9 mouse cellular contexts compared by ENCODE assay signal in genomic region chr4:154159961-154160537, GRCm38 (mm10). TPM values are rescaled to one million over a fixed set of nuclear protein-coding genes. Genes with fewer than 3 reads are reported as not detected.
DNase-seq lines count a peak whose midpoint lies in the region; ATAC-seq and TF ChIP-seq lines count a peak whose summit lies in the region.
"Had no signal": no experiment of that assay in that cellular context is flagged by ENCODE, and none has a peak within 500 bp of the region (broad histone marks: within the 10 kb centered on the region; RNA-seq: fewer than 3 reads in every experiment).

No protein-coding gene starts in this region.

- H3K9me3 ChIP-seq in heart, embryonic 14.5 days (ENCODE audit: control insufficient read depth, low read length), result no peaks in the 10 kb centered on the region
- H3K9me3 ChIP-seq in limb, embryonic 13.5 days, result no peaks in the 10 kb centered on the region

- DNase-seq in adrenal gland, postnatal 36 days, result peak; percentile 60 to 61
- DNase-seq in adrenal gland, adult 18-20 months (ENCODE audit: low spot score in 2 of 2), result no peak
- DNase-seq in urinary bladder, postnatal 14 days (ENCODE audit: low spot score), result peak; percentile 45
- no peak for DNase-seq in urinary bladder, postnatal 10 days (ENCODE audit: low spot score)

- no peak for TF ChIP-seq POLR2A in myocyte (IDR thresholded peaks at IDR 0.05; ENCODE audit: insufficient read length, low read depth)

- WGBS in heart, embryonic 14.5 days, result 2% methylated on average over 47 of the region's 47 CpGs
- WGBS in limb, embryonic 13.5 days, result 3% methylated on average over 47 of the region's 47 CpGs

- H3K4me3 ChIP-seq in heart, embryonic 14.5 days (ENCODE audit: control insufficient read depth in 1 of 2, insufficient read depth in 1 of 2, low read depth in 1 of 2, low read length in 2 of 2), result peak overlapping the region; percentile 59 to 86
- H3K4me3 ChIP-seq in limb, embryonic 13.5 days, result peak overlapping the region; percentile 89
- H3K4me3 ChIP-seq in myocyte, result peak overlapping the region; percentile 76

- no peaks in the 10 kb centered on the region for H3K27me3 ChIP-seq in heart, embryonic 14.5 days (ENCODE audit: control insufficient read depth, insufficient read depth, low read length)
- H3K27me3 ChIP-seq in limb, embryonic 13.5 days, result no peaks in the 10 kb centered on the region
- H3K27me3 ChIP-seq in myocyte (ENCODE audit: control insufficient read depth, insufficient read depth, insufficient read length), result no peaks in the 10 kb centered on the region

- H3K9ac ChIP-seq in heart, embryonic 14.5 days (ENCODE audit: low read length), result peak overlapping the region; percentile 86
- peak overlapping the region; percentile 83 for H3K9ac ChIP-seq in limb, embryonic 13.5 days

- no peaks in the 10 kb centered on the region for H3K79me2 ChIP-seq in myocyte (ENCODE audit: control insufficient read depth, insufficient read depth)

- H3K4me1 ChIP-seq in heart, embryonic 14.5 days (ENCODE audit: control insufficient read depth in 2 of 2, insufficient read depth in 2 of 2, low read length in 2 of 2), result peaks cover 3 to 15% of the 10 kb centered on the region in 2 experiments; a peak in 3 of 4 replicates
- H3K4me1 ChIP-seq in limb, embryonic 13.5 days, result peaks cover 22% of the 10 kb centered on the region

- H3ac ChIP-seq in myocyte (ENCODE audit: control insufficient read depth, insufficient read length), result peak overlapping the region; percentile 81

- H3K27ac ChIP-seq in heart, embryonic 14.5 days (replicated peaks in 1 of 2; ENCODE audit: control insufficient read depth in 1 of 2, insufficient read depth in 1 of 2, low read depth in 2 of 2, low read length in 2 of 2), result peak overlapping the region; percentile 4 to 74; a peak in 2 of 4 replicates
- peak overlapping the region; percentile 48; the same call in 1 of the 2 replicates for H3K27ac ChIP-seq in limb, embryonic 13.5 days

- H3K36me3 ChIP-seq in heart, embryonic 14.5 days (ENCODE audit: control insufficient read depth, insufficient read depth, low read length), result peaks cover 39% of the 10 kb centered on the region
- H3K36me3 ChIP-seq in limb, embryonic 13.5 days, result peaks cover 39% of the 10 kb centered on the region
- H3K36me3 ChIP-seq in myocyte (ENCODE audit: control insufficient read depth, insufficient read depth), result no peaks in the 10 kb centered on the region

- peak overlapping the region; percentile 82 for H3K4me2 ChIP-seq in heart, embryonic 14.5 days (ENCODE audit: low read length)
- H3K4me2 ChIP-seq in limb, embryonic 13.5 days (replicated peaks), result peak overlapping the region; percentile 86
- peak overlapping the region; percentile 88 for H3K4me2 ChIP-seq in myocyte (ENCODE audit: low read depth)

- peak; percentile 36 for ATAC-seq in heart, embryonic 14.5 days (ENCODE audit: insufficient number of reproducible peaks, insufficient read depth, low FRiP score, low read depth)
- peak; percentile 63 for ATAC-seq in limb, embryonic 13.5 days (ENCODE audit: low FRiP score, low read depth)
- no peak for ATAC-seq in megakaryocyte progenitor cell, adult 5-6 weeks (replicated peaks; ENCODE audit: poor library complexity)

TF ChIP-seq in myocyte, 11 proteins besides CTCF, POLR2A, EP300 and RAD21:
- TF ChIP-seq MYOG (IDR thresholded peaks at IDR 0.05; ENCODE audit: control insufficient read depth in 1 of 3, insufficient read depth in 1 of 3, insufficient read length in 2 of 3, low read depth in 2 of 3) (no peak), E2F4 (IDR thresholded peaks at IDR 0.05; ENCODE audit: insufficient read depth) (no peak), MAX (IDR thresholded peaks at IDR 0.05; ENCODE audit: low read depth) (no peak), REST (IDR thresholded peaks at IDR 0.05; ENCODE audit: insufficient read depth, insufficient read length) (no peak), SRF (IDR thresholded peaks at IDR 0.05; ENCODE audit: control insufficient read depth, insufficient read length, low read depth) (no peak), MYOD1 (IDR thresholded peaks at IDR 0.05; ENCODE audit: control insufficient read depth in 1 of 3, insufficient read length in 2 of 3, low read depth in 2 of 3) (no peak), USF1 (IDR thresholded peaks at IDR 0.05; ENCODE audit: low read depth) (no peak), TCF12 (IDR thresholded peaks at IDR 0.05; ENCODE audit: insufficient read depth, poor library complexity, severe bottlenecking) (no peak), CEBPB (IDR thresholded peaks at IDR 0.05; ENCODE audit: insufficient read depth, poor library complexity, severe bottlenecking) (no peak), POLR2AphosphoS2 (IDR thresholded peaks at IDR 0.05; ENCODE audit: insufficient read length, low read depth) (no peak), TCF3 (IDR thresholded peaks at IDR 0.05; ENCODE audit: insufficient read length, low read depth) (no peak)

RNA-seq across cellular contexts. Expression of gene Tprgl, which starts 0.4 kb away (rescaled TPM):
- 100 to 1,000 TPM; 159 to 168 TPM for total RNA-seq in adrenal gland, postnatal 36 days (2021)
- total RNA-seq in adrenal gland, adult 18-20 months (2021), result 100 to 1,000 TPM; 155 to 172 TPM
- 145 and 148 TPM in 2 replicates for polyA plus RNA-seq in heart, embryonic 14.5 days (2014; fragmentation: Nextera tagmentation; extraction: Ambion mirVana)
- polyA plus RNA-seq in limb, embryonic 13.5 days (2015; fragmentation: Nextera tagmentation; extraction: Ambion mirVana), result 117 and 118 TPM in 2 replicates
- 96.8 TPM for polyA plus RNA-seq in myocyte (2012; fragmentation: generic; extraction: Trizol)
- 41.9 and 43.8 TPM in 2 replicates for total RNA-seq in megakaryocyte progenitor cell, adult 5-6 weeks (2015)
- total RNA-seq in megakaryocyte progenitor cell, adult 5-6 weeks (2017), result 22.9 and 32.9 TPM in 2 replicates

RNA-seq across cellular contexts. Expression of gene Megf6, which starts 10.5 kb away (rescaled TPM):
- total RNA-seq in adrenal gland, postnatal 36 days (2021), result 1 to 10 TPM; 2.9 to 3.4 TPM
- 1 to 10 TPM; 2.5 to 4.3 TPM for total RNA-seq in adrenal gland, adult 18-20 months (2021)
- 33.3 and 39.8 TPM in 2 replicates for polyA plus RNA-seq in heart, embryonic 14.5 days (2014; fragmentation: Nextera tagmentation; extraction: Ambion mirVana)
- polyA plus RNA-seq in limb, embryonic 13.5 days (2015; fragmentation: Nextera tagmentation; extraction: Ambion mirVana), result 61.7 and 70.0 TPM in 2 replicates
- polyA plus RNA-seq in myocyte (2012; fragmentation: generic; extraction: Trizol), result not detected
- total RNA-seq in megakaryocyte progenitor cell, adult 5-6 weeks (2015), result not detected in 2 replicates
- 0.12 and 0.17 TPM in 2 replicates for total RNA-seq in megakaryocyte progenitor cell, adult 5-6 weeks (2017)
- total RNA-seq: hematopoietic stem cell, adult 5-6 weeks had no signal

RNA-seq across cellular contexts. Expression of gene Wrap73, which starts 17.9 kb away (rescaled TPM):
- 10 to 100 TPM; 20.3 to 22.6 TPM for total RNA-seq in adrenal gland, postnatal 36 days (2021)
- 10 to 100 TPM; 14.2 to 21.1 TPM for total RNA-seq in adrenal gland, adult 18-20 months (2021)
- polyA plus RNA-seq in heart, embryonic 14.5 days (2014; fragmentation: Nextera tagmentation; extraction: Ambion mirVana), result 20.7 and 23.1 TPM in 2 replicates
- 47.8 and 48.4 TPM in 2 replicates for polyA plus RNA-seq in limb, embryonic 13.5 days (2015; fragmentation: Nextera tagmentation; extraction: Ambion mirVana)
- polyA plus RNA-seq in myocyte (2012; fragmentation: generic; extraction: Trizol), result 23.8 TPM
- 9.9 and 11.9 TPM in 2 replicates for total RNA-seq in megakaryocyte progenitor cell, adult 5-6 weeks (2015)
- 9.1 and 13.0 TPM in 2 replicates for total RNA-seq in megakaryocyte progenitor cell, adult 5-6 weeks (2017)

RNA-seq across cellular contexts. Expression of gene Trp73, which starts 20.0 kb away (rescaled TPM):
- not detected for total RNA-seq in adrenal gland, postnatal 36 days (2021)
- total RNA-seq in adrenal gland, adult 18-20 months (2021), result not detected
- polyA plus RNA-seq in heart, embryonic 14.5 days (2014; fragmentation: Nextera tagmentation; extraction: Ambion mirVana), result 0.08 and 0.09 TPM in 2 replicates
- 1.6 and 1.7 TPM in 2 replicates for polyA plus RNA-seq in limb, embryonic 13.5 days (2015; fragmentation: Nextera tagmentation; extraction: Ambion mirVana)
- not detected for polyA plus RNA-seq in myocyte (2012; fragmentation: generic; extraction: Trizol)
- total RNA-seq in megakaryocyte progenitor cell, adult 5-6 weeks (2015), result not detected in 2 replicates
- total RNA-seq in megakaryocyte progenitor cell, adult 5-6 weeks (2017), result not detected in 2 replicates
- total RNA-seq: hematopoietic stem cell, adult 5-6 weeks had no signal

Comparison
In these comparisons a context has a peak if more than half of its experiments do, and no peak if none do; other contexts are left out.
1. DNase-seq: peak in adrenal gland, postnatal 36 days (2 of 2) and urinary bladder, postnatal 14 days (single experiment); none in adrenal gland, adult 18-20 months (0 of 2) and urinary bladder, postnatal 10 days (single experiment).
2. Peak in every context shown above with its lines, with median percentiles within 50 percentile points of each other: H3K4me2 ChIP-seq and H3K4me3 ChIP-seq.